Mouse (Mus musculus): ENCODE measurements around the gene Arhgap32.

GRCm38 (mm10) chr9:32072778-32073177 lies 43.2 kb upstream of the Arhgap32 start:
- TF ChIP-seq EP300 (IDR thresholded peaks at IDR 0.05; ENCODE audit: low read depth), result no peak
- no peak for TF ChIP-seq CTCF (IDR thresholded peaks at IDR 0.05; ENCODE audit: low read depth)

Measured in liver, embryonic 14.5 days (tissue).